Mouse (Mus musculus) heart, adult 18-20 months (tissue): ENCODE results near the gene Ppp4c. TPM values are rescaled to one million over a fixed set of nuclear protein-coding genes. Genes with fewer than 3 reads are reported as not detected.
A peak's percentile ranks its signal among the peaks of the same experiment; 100 is the strongest.

Experiments
- DNase-seq, 2 experiments: peaks; one replicate each; pipeline ENCODE4 v3.0.0; 2021 to 2022; ENCODE audit warnings: mixed read lengths in 1 of 2
- total RNA-seq, 2 experiments: library from RNA; stranded (reverse); gene quantifications; 2 replicates each; pipeline ENCODE4 v1.2.3; 2021

The Ppp4c gene
- total RNA-seq, 2 experiments from 2014 or later: 35.6 to 39.0 TPM

DNA sequence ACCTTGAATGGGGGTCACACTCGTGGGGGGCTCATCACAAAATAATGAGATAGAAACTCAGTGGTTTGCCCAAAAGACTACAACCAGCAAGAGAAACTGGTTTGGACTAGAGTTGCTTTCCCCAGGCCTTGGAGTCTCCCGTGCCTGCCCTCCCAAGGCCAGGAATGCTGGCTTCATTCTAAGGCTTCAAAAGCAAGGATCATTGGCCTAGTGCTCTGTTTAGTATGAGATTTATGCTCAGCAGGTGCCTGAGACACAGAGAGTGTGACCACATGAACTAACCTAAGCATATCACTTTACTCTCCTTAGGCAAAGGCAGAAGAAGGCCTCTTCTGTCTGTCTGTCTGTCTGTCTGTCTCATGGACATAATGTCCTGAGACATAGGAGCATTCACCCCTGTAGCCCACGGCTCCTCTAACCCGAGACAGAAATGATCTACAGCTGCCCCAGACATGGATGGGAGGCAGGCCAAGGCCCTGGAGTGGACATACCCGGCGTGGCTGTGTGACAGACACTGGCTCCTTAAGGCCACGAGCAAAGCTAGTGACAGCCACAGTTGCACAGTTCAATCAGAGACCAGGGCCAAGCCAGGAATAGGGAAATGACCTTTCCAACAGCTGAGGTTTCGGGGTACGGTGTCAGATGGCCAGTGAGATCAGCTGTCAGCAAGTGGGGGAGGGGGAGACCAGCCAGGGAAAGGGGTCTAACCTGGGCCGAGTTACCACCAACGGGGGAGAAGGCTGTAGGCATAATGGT is 10.0 kb upstream of the Ppp4c start:
- DNase-seq: no peak

- no peak for DNase-seq
Observed at GRCm38 (mm10) chr7:126801057-126801422, 8.7 kb upstream of the Ppp4c start.

GRCm38 (mm10) chr7:126800269-126801056 is 8.2 kb upstream of the Ppp4c start:
- DNase-seq: peak in 1 of 2 experiments; percentile 25

GRCm38 (mm10) chr7:126799468-126800268 is 7.4 kb upstream of the Ppp4c start:
- peak in 1 of 2 experiments; percentile 91 for DNase-seq

DNA sequence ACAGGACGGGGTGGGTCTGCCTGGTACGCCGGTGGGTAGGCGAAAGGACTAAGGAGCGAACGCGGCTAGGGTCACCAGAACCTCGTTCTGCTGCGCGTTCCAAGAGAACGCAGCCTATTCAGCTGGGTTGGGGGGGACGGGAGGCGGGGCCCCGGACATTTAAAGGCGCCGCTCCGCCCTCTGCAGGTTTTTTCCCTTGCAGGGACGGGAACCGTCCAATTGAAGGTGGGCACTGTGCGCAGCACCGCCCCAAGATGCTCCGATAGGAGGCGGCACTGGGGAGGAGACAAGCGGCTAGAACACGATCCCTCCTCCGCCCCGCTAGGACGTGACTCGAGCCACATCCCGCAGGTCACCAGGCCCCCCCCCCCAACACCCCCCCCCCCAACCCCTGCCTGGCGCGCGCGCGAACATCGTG is 6.8 kb upstream of the Ppp4c start:
- DNase-seq: peak; percentile 97 to 100

GRCm38 (mm10) chr7:126798127-126799049 is 6.1 kb upstream of the Ppp4c start:
- peak; percentile 36 to 60 for DNase-seq

DNA sequence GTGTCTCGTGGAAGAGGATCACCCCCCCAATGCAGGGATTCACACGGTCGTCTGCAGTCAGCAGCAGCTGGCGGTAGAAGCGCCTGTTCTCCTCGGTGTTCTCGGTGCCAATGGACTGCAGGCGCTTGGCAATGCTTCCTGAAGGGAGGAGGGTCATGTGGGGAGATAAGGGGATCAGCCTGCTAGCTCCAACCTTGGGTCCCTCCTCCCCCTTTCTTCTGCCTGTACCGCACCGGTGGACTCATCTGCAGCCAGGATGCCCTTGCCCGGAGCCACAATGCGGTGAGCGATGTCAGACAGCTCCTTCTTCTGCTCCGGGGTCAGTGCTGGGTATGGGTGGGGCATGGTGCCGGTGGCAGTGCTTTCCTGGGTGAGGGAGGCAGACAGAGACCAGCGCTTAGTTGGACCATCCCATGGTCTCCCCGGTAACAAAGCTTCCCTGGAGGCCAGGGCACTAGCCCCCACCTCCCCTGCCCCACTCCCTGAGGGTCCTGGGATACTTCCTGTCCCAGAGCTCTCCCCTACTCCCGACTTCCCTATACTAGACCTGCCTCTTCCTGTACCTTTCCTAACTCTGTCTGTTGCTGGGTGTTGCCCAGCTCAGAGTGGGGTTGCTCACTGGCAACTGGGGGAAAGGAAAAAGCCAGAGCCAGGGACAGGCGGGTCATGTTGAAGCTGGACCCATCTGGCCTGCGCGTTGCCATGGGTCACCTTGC is 5.3 kb upstream of the Ppp4c start, which contains the start of gene Fam57b:
TSS of gene Fam57b (plus strand) at position 258 of the 716 bp plus-strand sequence.
- peak; percentile 71 to 83 for DNase-seq

GRCm38 (mm10) chr7:126796350-126796932 is 4.1 kb upstream of the Ppp4c start:
- DNase-seq: peak in 1 of 2 experiments; percentile 39

- DNase-seq: peak in 1 of 2 experiments; percentile 29
Observed at GRCm38 (mm10) chr7:126795387-126796317, 3.4 kb upstream of the Ppp4c start.

DNA sequence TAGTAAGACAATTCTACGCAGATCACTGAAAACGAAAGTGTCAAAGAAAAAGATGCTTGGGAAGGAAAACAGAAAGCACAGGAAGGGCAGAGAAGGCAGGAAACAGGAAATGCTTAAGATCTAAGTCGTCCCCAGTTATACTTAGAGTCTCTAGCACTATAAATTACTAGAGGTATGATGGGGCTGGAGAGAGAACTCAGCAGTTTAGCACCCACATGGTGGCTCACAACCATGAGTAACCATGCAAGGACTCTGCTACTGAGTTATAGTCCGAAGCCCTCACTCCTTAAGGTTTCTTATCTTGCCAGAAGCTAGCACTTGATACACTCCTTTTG is 1.9 kb upstream of the Ppp4c start:
- DNase-seq: peak in 1 of 2 experiments; percentile 5

GRCm38 (mm10) chr7:126793456-126794270 is 1.4 kb upstream of the Ppp4c start:
- DNase-seq: no peak

GRCm38 (mm10) chr7:126792721-126793443 is 586 bp upstream of the Ppp4c start:
- DNase-seq: peak in 1 of 2 experiments; percentile 14

DNA sequence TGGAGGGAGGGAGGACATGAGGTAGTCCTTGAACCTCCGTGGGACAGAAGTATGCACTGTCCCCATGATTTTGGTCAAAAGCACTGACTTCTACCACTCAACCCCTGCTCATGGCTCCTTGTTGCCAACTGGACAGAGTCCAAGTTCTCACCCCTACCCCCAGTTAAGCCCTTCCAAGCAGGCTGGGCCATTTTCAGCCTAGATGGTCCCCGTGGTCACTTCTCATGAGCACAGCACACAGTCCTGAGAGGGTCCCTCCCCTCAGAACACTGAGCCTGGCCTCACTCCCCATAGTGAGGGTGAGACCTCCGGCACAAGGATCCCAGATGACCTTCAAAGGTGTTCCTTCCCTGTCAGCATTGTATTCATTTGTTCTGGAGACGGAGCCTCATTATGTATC is 3.2 kb downstream of the Ppp4c start:
- no peak for DNase-seq

- DNase-seq: no peak
Observed at GRCm38 (mm10) chr7:126786142-126786541, 6.2 kb downstream of the Ppp4c start.

DNA sequence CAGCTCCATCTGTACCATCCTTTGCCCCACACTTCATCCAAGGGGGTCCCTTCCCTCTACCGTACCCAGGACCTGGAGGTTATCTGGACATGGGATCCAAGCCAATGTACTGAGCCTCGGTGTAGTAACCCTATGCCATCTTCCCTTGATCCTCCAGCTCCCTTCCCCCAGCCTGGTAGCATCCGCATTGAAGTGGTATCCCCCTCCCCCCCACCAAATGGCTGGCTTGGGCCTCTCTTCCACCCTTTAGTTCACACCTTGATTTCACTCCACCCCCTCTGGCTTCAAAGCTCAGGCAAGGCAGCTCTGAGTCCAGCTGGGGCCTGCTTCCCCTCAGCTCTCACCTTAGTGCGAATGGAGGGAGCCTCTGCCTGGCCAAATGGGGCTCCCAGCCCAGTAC is 7.2 kb downstream of the Ppp4c start:
- DNase-seq: no peak

DNA sequence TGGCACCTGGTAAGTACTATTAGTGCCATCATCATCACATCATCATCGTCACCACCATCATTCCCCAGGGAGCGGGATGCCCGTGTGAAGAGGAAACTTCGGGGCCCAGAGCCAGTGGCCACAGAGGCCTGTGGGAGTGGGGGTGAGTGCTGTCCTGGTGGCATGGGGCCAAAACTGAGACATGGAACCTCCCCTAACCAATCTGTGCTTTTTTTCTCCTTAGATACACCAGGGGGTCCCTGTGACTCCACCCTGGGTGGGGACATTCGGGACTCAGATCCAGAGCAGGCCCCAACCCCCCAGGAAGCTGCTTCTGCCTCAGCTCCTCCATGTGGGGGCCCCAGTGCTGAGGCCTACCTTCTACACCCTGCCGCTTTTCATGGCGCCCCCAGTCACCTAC is 7.8 kb downstream of the Ppp4c start:
- DNase-seq: no peak

GRCm38 (mm10) chr7:126782693-126783092 is 9.6 kb downstream of the Ppp4c start:
- no peak for DNase-seq
